Mouse (Mus musculus) leukemia stem cell, adult 10-12 weeks (primary cell): ENCODE data around the gene Gm10638. TPM values are rescaled to one million over a fixed set of nuclear protein-coding genes. Genes with fewer than 3 reads are reported as not detected.

ENCODE experiments used
- polyA plus RNA-seq: library from polyadenylated mRNA; stranded (reverse); fragments of >175 nt; gene quantifications from 2 replicates; pipeline ENCODE4 v1.2.3, GENCODE M21; 2012; ENCODE audit warnings: low replicate concordance

Gm10638 gene
- polyA plus RNA-seq, result 0.55 and 4.4 TPM in 2 replicates

GRCm38 (mm10) chr8:86745221-86745934 lies at the start of gene Gm10638, which contains the start of gene Siah1a:
TSS of gene Gm10638 (plus strand) at chr8:86745699.
TSS of gene Siah1a (minus strand) at chr8:86745934.

Other genes starting within 250 kb of the Gm10638 start
- gene Abcc12, start 165.0 kb upstream of the Gm10638 start, polyA plus RNA-seq, result not detected in 2 replicates
- gene Lonp2, start 121.7 kb upstream of the Gm10638 start, polyA plus RNA-seq, result 24.2 and 75.5 TPM in 2 replicates
- gene Siah1a, start 235 bp downstream of the Gm10638 start, polyA plus RNA-seq, result 6.5 and 8.6 TPM in 2 replicates
- gene N4bp1, start 139.6 kb downstream of the Gm10638 start, polyA plus RNA-seq, result 6.0 and 25.6 TPM in 2 replicates